19 mouse cellular contexts compared by ENCODE assay signal in the genomic region with DNA sequence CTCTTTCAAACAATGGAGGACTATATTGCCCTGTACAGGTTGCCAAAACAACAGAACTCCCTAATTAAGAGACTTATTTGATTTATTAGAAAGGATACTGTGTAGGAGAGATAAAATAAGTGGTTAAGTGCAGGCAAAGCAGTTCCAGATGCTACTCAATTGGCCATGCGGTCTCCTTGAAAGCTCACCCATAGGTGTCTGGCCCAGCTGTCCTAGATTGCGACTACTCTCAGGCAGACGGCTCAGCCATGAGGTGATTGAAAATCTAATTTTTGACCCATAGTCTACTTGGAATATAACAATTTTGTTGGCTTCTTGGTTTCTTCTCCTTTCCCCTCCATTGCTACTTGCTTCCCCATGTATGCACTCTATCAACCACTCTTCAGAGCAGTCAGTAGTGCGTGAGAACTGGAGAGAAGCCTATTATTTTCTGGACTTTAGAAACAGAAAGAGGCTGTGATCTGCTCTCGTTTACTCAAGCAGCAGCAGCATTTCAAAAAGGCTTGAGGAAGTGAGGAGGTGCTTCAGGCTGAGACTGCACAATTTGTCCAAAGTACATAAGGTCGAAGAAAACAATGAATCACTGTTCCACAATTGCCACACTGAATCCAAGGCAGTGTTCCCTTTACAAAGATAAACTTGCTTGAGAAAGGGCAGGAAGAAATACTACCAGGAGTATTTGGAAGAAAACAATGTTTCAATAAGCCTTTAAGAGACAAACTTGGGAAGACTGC.
A peak's percentile ranks its signal among the peaks of the same experiment; 100 is the strongest.
DNase-seq lines count a peak whose midpoint lies in the region; ATAC-seq and TF ChIP-seq lines count a peak whose summit lies in the region.
"Had no signal": no experiment of that assay in that cellular context is flagged by ENCODE, and none has a peak within 500 bp of the region (broad histone marks: within the 10 kb centered on the region; RNA-seq: fewer than 3 reads in every experiment).

No protein-coding gene starts in this region.

- H3K4me1 ChIP-seq in lung, embryonic 14.5 days (ENCODE audit: insufficient read depth): no peaks in the 10 kb centered on the region
- no peaks in the 10 kb centered on the region for H3K4me1 ChIP-seq in cerebellum, adult 2 months (ENCODE audit: control insufficient read depth, insufficient read depth, low read length)
- H3K4me1 ChIP-seq: embryonic facial prominence, embryonic 13.5 days; heart, embryonic 10.5 days; hindbrain, embryonic 13.5 days; limb, embryonic 15.5 days had no signal

- H3K4me3 ChIP-seq in lung, embryonic 14.5 days (ENCODE audit: low read depth, low read length): no peak overlapping the region
- no peak overlapping the region for H3K4me3 ChIP-seq in cerebellum, adult 2 months (replicated peaks; ENCODE audit: insufficient read depth, low read depth, low read length)
- H3K4me3 ChIP-seq: embryonic facial prominence, embryonic 13.5 days; heart, embryonic 10.5 days; hindbrain, embryonic 13.5 days; limb, embryonic 15.5 days had no signal

- no peaks in the 10 kb centered on the region for H3K9me3 ChIP-seq in lung, embryonic 14.5 days (ENCODE audit: low read depth, low read length)
- H3K9me3 ChIP-seq: embryonic facial prominence, embryonic 13.5 days; heart, embryonic 10.5 days; hindbrain, embryonic 13.5 days; limb, embryonic 15.5 days had no signal

- no peak overlapping the region for H3K4me2 ChIP-seq in lung, embryonic 14.5 days
- H3K4me2 ChIP-seq: embryonic facial prominence, embryonic 13.5 days; hindbrain, embryonic 13.5 days; limb, embryonic 15.5 days had no signal

- peak overlapping the region; percentile 13; the same call in 1 of the 2 replicates for H3K27ac ChIP-seq in lung, embryonic 14.5 days (ENCODE audit: low read depth)
- H3K27ac ChIP-seq in cerebellum, adult 2 months (ENCODE audit: insufficient read depth, low read length): no peak overlapping the region
- H3K27ac ChIP-seq: embryonic facial prominence, embryonic 13.5 days; heart, embryonic 10.5 days; hindbrain, embryonic 13.5 days; limb, embryonic 15.5 days had no signal

- WGBS in lung, embryonic 14.5 days: 55% methylated on average over 6 of the region's 6 CpGs
- WGBS in cerebellum, adult 2 months: 71% methylated on average over 6 of the region's 6 CpGs

- ATAC-seq in lung, embryonic 14.5 days (ENCODE audit: insufficient read depth): peak; percentile 63; the same call in 1 of the 2 replicates
- ATAC-seq: inflammation-experienced regulatory T-cells, adult 6 months; liver, postnatal 0 days; midbrain, embryonic 16.5 days had no signal

- TF ChIP-seq CTCF in lung, embryonic 14.5 days (IDR thresholded peaks at IDR 0.05; ENCODE audit: low read depth): no peak
- no peak for TF ChIP-seq CTCF in cerebellum, adult 2 months (IDR thresholded peaks at IDR 0.05; ENCODE audit: borderline replicate concordance, insufficient read depth, low read depth, low read length)

- H3K36me3 ChIP-seq in lung, embryonic 14.5 days (ENCODE audit: insufficient read depth): no peaks in the 10 kb centered on the region
- H3K36me3 ChIP-seq: embryonic facial prominence, embryonic 13.5 days; heart, embryonic 10.5 days; hindbrain, embryonic 13.5 days; limb, embryonic 15.5 days had no signal

- peak; percentile 58 for DNase-seq in lung, embryonic 14.5 days
- DNase-seq in lung, postnatal 14 days: no peak
- DNase-seq in fibroblast of lung, adult 2 months (ENCODE audit: low read depth): peak; percentile 42
- peak; percentile 6 for DNase-seq in lung, postnatal 10 days
- DNase-seq in testis, postnatal 14 days (ENCODE audit: low spot score): peak; percentile 46
- no peak for DNase-seq in cerebellum, postnatal 36 days
- DNase-seq in cerebellum, adult 2 months: no peak
- DNase-seq: cerebellum, postnatal 10 days; heart, postnatal 14 days; liver, postnatal 0 days; right cerebral cortex, postnatal 14 days; thymus, postnatal 36 days had no signal

- no peak overlapping the region for H3K9ac ChIP-seq in lung, embryonic 14.5 days
- H3K9ac ChIP-seq: embryonic facial prominence, embryonic 13.5 days; hindbrain, embryonic 13.5 days; limb, embryonic 15.5 days; liver, postnatal 0 days had no signal

- no peaks in the 10 kb centered on the region for H3K27me3 ChIP-seq in lung, embryonic 14.5 days (ENCODE audit: insufficient read depth, low read length)
- no peaks in the 10 kb centered on the region for H3K27me3 ChIP-seq in cerebellum, adult 2 months (ENCODE audit: control insufficient read depth, insufficient read depth, low read length)
- H3K27me3 ChIP-seq: CH12.LX; embryonic facial prominence, embryonic 13.5 days; hindbrain, embryonic 13.5 days; limb, embryonic 15.5 days had no signal

- no peak for TF ChIP-seq POLR2A in cerebellum, adult 2 months (IDR thresholded peaks at IDR 0.05; ENCODE audit: borderline replicate concordance, insufficient read depth, low read length)

Comparison
In these comparisons a context has a peak if more than half of its experiments do, and no peak if none do; other contexts are left out.
1. DNase-seq: peak in lung, embryonic 14.5 days (single experiment), fibroblast of lung, adult 2 months (single experiment), lung, postnatal 10 days (single experiment) and testis, postnatal 14 days (single experiment); none in lung, postnatal 14 days (single experiment), cerebellum, postnatal 36 days (0 of 2) and cerebellum, adult 2 months (0 of 2).